Mouse (Mus musculus) adrenal gland, adult (tissue): ENCODE results near the gene Cep104.

Source experiments
- DNase-seq, 2 experiments: peaks; one replicate each; pipeline ENCODE4 v3.0.0; 2022 to 2023; ENCODE audit warnings: low spot score in 1 of 2; ENCODE audit not compliant: inconsistent age in 2 of 2

Cep104 gene

DNA sequence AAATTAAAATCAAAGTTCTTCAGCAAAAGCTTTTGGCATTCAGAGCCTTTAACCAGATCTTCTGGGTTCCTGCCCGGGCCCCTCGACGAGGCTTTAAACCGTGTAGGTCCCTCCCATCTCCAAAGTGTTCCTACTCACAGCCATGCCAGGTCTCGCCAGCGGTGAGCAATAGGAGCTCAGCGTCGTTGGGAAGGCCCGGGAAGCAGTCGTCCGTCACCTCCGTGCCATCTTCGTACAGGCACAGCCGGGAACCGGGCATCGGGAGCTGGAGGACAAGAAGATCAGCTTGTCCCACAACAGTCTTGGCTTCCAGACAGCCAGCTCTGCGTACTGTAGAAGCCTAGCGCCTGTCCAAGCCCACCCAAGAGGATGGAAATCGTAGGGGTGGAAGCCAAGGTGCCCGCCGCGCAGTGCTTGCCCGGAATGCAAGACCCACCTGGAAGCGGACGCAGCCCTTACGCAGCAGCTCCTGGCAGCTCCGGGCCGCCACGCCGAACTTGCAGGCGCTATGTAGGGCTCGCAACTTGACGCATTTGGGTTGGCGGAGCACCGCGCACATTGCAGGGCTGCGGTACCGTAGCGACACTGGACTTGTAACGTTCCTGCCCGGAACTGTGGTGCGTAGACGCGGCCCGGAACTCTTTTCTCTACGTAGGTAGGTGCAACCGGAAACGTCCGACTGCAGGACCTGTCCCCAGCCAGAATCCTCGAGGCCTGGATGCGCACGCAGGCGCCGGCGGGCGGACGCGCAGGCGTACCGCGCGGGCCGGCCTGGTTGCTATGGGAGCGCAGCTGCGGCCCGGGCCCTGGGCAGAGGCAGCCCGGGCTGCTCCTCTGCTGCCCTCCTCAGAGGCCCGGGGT, at the start of gene Cep104, which contains the start of gene Dffb:
Gene Cep104 (plus strand): TSS at position 764 of the 861 bp plus-strand sequence.
Gene Dffb (minus strand): TSS at position 696 of the 861 bp plus-strand sequence.
- DNase-seq: peak; percentile 95 to 98

DNA sequence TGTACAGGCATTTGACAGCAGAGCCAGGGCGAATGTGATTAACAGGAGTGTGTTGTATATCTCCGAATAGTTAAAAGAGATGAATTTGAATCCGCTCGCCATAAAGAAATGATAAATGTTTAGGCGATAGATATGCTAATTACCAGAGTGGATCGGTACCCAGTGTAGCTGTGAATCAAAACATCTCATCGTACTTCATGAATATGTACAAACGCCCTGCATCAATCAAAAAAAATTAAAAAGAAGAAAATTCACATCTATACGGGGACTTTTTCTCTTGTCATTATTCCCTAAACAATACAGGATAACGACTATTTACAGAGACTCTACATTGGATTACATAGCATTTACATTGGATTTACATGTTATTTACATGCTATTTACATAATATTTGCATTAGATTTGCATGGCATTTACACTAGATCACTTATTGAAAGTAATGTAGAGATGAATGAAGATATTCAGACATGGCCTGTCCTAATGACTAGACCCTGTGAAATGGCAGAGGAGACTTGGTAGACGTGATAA, 46.2 kb upstream of the Cep104 start:
- no peak for DNase-seq

DNA sequence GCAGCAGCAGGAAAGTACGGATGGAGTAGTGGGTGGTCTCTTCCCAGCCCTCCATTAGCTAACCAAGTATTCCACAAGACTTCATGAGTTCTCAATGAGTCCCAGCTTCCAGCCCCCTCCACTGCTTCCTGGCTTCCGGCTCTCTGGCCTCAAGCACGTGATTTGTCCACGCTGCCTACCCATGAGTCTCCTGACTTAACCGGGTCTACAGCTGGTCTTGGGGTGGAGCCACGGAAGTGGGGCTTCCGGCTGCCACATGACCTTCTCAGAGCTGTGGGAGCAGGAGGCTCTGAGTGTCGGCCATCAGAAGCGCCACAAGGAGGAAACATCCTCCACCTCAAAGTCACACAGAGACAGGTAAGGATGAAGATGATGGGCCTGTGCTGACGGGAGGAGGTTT, 45.6 kb upstream of the Cep104 start:
- DNase-seq: no peak

DNA sequence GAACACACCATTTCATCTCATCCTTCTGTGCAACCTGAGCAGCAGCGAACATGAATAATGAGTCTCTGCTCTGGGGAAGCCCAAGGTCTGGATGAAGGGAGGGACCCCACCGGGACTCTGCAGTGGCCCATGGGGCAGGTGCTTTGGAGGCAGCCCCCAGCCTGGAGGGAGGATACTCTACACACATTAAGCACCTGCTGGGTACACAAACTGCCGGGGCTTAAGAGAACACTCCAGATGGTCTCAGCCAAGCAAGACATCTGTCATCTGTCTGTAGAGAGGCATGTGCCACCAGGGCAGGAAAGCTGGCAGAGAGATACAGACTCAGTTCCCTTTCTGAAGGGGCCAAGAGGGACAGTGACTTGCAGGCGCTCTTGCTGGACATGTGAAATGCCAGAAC, 45.1 kb upstream of the Cep104 start:
- DNase-seq: no peak

DNA sequence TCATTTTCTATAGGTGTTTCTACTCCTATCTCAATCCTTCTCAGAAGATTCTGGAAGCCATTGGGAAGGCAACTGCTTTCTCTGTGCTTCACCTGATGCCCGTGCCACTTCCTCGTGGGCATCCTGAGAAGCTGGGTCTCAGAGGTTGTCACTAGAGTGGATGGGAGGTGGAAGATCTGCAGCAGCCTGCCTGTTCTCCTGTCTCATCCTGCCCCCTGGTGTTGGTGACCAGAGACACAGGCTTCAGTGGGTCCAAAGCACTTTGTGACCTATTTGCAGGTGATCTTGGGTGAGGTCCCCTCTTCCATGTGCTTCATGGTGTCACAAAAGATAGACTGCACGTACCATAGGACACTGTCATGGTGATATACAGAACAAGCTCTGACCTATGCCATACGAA, 31.8 kb upstream of the Cep104 start:
- peak in 1 of 2 experiments; percentile 66 for DNase-seq

DNA sequence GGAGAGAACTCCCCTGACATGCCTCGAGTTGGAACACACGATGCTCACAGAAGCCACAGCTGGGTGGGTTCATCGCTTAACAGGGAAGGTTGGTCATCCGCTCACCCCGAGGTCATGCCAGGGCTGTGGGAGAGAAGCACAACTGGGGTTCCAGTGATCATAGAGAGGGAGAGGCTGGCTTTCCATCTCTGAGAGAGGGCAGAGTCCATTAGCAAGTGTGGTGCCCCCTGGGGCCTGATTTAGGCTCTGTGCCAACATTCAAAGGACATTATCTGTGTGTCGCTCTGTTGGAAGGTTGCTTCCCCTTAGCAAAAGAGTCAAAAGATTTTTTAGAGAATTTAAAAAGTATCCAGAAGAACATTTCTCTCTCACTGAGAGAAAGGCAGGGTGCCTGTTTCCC, 30.7 kb upstream of the Cep104 start:
- no peak for DNase-seq

DNA sequence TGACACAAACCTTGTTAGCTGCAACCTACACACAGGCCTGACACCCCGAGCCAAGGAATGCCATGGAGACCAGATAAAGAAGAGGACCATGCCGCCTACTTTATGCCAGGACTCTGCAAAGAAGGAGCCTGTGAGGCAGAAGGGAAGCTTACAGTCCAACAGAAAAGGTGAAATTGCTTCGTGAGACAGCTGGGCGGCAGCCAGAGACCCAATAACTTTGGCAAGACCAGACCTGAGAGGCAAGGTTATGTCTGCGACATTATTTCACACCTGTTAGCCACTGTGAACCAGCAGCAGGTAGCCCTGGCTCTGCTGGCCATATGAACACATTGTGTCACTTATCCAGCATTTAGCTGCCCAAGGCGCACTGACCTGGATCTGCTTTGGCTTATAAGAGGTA, 29.3 kb upstream of the Cep104 start:
- DNase-seq: no peak

DNA sequence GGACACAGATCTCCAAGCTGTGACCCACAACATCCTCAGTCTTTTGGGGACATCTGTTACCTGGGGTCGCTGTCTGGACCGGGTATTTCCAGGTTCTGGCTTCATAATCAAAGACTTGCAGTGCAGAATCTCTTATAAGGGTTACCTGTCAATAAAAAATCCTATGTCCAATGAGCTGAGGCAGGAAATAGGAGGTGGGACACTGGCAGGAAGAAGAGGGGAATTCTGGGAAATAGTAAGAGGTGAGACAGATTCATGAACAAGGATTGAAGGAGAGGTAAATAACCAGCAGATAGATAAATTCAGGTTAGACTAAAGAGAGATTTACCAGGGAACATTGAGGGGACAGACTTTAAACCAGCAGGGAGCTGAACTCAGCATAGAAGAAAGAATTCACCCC, 24.6 kb upstream of the Cep104 start:
- no peak for DNase-seq

DNA sequence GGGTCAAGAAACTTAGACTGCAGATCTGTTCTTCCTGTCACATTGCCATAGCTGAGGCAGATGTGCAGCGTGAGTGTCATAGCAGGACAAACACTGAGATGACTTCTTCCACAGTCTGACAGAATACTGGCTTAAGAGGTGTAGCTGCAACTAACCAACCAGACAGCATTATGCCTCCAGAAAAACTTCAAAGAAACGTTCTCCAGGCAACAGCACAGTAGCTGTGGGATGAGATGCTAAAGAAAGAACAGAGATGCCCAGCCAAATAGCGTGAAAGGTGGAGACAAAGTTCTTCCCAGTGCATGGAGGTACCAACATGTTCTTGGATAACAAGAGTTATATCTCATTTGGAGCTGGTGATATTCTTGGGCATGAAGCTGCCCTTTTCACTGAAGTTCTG, 23.8 kb upstream of the Cep104 start:
- no peak for DNase-seq

DNA sequence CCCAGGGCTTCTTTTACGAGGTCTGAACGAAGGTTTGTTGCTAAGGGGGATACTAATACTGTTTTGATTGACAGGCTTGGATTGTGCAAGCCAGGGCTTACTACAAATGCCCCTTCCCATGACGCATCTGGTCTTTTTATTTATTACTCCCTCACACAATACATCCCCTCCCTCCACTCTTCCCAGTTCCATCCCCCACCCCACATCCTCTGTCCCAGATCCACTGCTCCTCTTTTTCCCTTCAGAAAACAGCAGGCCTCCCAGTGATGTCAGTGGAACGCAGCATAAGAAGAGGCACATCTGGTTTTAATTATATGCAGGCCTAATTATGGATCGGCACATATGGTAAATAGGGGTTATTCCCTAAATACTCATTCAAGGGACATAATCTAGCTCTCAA, 23.3 kb upstream of the Cep104 start:
- no peak for DNase-seq

DNA sequence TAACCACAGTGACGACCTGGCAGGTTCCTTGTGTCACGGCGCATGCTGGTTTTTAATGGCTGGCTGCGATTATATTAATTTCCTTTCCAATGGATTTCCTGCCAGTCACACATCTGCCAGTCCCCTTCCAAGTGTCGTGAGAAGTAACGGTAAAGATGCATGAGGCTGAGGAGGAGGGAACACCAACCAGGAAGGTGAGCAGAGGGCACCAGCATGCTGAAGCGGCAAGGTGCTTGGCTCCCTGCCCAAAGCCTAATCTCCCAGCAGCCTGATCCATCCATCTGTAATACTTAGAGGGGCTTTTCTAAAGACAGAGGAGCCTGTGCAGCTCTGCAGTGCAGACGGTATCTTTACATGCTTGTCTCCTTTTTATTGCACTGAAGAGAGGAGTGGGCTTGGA, 19.3 kb upstream of the Cep104 start:
- no peak for DNase-seq

DNA sequence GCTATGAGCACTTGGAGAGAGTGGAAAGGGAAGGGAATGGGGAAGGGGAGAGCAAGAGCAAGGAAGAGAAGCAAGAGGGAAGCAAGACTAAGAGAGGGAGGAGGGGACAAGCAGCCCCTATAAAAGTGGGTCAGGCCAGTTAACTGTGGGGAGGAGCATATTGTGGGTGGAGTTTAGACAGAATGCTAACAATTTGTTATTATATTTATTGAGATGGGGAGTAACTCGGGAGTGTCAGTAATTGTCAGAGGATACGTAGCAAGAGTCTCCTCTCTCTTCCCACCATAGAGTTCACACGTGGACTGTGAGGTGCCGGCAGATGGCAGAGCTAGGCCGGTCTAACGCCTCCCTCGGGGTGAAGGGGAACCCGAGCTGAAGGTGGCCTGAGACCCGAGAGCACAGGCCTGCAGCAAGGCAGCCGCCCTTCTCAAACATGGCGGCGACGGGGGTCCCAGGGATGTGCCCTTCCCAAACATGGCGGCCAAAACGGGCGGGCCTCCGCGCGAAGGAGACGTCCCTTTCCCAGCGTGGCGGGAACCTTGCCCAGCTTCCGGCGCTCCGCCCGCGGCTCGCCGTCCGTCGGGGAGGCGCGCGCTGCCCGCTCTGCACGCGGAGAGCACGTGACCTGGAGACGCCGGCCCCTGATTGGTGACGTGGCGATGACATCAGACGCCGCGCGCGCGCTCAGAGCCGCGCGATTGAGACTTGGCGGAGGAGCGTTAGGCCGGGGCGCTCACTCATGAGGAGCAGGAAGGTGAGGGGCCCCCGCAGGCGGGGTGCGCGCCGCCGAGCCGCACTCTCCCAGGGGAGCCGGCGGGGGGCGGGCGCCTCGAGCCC, 18.2 kb upstream of the Cep104 start, which contains the start of gene A430005L14Rik:
Gene A430005L14Rik (plus strand): TSS at position 669 of the 837 bp plus-strand sequence.
- peak; percentile 98 for DNase-seq

DNA sequence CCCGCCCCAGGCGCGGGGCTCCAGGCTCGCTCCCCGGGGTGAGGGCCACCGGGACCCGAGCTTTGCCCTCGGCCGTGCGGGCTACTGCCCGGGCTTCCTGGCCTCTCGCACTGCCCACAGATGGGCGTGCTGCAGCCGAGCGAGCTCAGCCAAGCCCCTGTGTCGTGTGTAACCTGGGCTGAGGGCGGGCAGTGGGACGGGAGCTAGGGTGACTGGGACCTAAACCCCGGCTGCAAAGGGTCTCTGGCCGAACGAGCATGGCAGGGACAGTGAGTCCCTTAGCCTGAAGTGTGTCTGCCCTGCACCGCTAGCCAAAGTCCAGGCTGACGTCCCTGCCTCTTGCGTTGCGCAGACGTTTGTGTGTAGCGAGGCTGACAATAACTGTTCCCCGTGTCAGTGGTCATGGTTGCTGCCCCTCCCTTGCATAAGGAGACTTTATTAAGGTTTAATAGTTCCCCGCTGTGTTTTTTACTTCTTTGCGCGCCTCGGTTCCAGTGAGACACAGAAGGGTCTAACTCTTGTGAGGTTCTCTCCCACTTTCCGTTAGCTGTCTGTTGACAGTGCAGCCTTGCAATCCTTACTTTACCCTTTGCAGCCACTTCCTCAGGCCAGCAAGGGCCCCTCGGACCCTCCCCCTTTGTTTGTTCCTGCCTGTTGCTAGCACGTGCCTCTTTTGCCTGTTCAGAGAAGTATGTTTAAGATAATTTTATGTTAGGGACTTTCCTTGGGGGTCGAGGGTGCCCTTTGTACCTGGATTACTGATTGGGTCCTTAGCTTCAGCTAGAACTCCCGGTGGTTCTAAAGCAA, 17.3 kb upstream of the Cep104 start:
- DNase-seq: no peak

DNA sequence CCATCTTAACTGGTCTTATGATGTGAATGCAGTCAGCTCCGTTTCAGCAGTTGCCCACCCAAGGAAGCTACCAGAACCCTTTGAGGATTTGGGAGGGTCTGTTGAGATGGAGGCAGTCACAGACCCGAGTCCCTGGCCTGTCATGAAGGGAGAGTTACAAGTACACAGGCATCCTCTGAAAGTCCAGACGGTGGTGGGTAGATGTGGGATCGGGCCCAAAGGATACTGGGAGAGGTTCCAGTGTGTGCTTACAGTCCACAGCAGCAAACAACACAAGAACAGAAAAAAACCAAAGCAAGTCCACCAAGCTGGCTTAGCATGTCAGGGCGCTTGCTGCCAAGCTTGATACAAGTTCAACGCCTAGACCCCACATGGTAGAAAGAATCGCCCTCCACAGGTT, 12.4 kb upstream of the Cep104 start:
- no peak for DNase-seq

DNA sequence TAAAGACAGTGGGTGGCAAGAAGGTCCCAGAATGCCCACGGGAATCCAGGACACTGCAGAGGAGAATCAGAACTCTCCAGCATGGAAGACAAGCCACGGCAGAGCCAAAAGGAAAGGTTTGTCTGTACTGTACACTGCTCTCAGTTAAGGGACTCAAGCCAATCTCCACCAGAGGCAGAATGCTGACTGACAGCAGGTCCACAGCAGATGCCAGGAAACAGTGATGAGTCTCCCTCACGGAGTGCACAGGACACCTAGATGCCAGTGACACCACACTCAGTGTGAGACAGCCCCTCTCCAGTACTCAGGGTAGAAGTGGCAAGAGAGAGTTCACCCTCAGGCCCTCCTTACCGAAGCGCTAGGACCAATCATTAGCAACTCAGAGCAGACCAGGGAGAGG, 8.3 kb upstream of the Cep104 start:
- DNase-seq: no peak

DNA sequence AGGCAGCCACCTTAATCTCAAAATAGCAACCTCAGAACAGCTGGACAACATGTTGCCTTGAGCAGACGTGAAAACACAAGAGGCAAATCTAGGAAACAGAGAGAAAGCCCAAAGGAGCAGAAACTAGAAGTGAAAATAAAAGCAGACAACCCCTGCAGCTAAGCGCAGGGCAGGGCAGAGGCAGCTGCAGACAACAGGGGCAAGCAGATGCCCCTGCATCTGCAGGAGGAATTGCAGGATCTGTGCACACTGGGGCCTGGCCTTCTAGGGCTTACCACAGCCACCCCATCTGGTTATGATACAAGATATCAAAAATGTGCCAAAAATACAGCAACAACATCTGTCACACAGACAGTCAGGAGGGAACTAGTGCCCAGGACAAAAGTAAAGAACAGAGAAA, 7.4 kb upstream of the Cep104 start:
- no peak for DNase-seq

DNA sequence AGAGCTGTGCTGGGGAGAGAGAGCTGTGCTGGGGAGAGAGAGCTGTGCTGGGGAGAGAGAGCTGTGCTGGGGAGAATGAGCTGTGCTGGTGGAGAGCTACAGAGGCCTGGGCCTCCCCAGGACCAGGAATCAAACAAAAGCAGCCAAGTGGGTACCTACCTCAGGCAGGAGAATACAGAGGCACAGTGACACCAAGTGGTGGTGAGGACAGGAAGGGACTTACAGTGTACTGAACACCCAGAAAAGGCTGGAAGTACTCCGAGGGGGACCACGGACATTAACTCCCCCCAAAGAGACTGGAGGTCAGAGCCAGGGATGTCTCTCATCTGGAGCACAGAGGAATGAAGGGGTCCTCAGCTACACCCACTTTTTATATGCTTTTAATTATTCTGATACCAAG, 6.9 kb upstream of the Cep104 start:
- no peak for DNase-seq

DNA sequence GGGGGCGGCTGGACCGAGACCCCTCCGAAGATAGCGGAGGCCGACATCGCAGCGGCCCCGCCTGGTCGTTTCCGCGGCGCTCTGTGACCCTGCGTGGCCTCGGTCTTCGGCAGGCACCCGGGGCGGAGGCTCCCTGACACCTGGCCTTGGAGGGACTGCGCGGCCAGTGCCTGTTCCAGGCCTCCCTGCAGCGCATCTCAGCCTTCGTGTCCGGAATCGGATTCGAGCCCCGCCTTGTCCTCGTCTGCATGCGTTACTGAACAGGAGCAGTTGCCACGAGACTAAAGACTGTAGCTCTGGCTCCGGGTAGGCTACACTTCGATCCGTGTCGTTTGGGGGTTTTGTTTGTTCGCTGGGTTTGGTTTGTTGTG, 283 bp downstream of the Cep104 start:
- no peak for DNase-seq

DNA sequence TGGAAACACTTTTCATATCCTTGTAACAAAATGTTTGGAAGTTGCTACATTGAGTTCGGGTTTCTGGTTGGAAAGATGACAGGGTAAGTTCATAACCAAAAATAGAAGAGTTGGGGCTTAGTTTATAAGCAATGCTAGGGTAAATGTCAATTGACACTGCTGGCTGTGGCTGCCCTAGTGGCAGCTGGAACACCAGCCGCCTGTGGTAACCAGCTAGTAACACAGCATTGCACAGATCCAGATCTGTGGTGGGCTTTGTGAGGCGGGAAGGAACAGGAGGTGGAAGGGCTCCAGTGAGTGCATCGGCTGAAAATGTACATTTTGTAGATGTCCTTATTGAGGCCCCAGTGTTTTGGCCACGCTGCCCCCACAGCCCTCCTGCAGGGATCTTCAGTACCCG, 774 bp downstream of the Cep104 start:
- no peak for DNase-seq

DNA sequence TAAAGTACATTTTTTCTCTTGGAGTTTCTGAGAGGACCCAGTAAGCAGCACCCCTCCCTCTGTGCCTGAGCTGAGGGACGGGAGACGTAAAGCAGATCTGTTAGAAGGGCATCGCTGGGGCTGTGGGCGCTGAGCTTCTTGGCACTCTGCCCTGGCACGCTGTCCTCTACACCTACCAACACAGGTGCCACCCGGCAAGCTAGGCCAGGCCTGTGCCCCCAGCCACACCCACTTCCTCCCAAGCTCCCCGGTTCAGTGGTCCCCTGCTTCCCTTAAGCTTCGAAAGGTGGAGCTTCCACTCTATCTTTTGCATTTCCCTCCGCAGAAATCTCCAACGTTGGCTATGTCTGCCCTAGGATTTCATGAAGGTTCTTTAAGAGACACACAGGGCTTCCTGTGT, 4.2 kb downstream of the Cep104 start:
- no peak for DNase-seq

DNA sequence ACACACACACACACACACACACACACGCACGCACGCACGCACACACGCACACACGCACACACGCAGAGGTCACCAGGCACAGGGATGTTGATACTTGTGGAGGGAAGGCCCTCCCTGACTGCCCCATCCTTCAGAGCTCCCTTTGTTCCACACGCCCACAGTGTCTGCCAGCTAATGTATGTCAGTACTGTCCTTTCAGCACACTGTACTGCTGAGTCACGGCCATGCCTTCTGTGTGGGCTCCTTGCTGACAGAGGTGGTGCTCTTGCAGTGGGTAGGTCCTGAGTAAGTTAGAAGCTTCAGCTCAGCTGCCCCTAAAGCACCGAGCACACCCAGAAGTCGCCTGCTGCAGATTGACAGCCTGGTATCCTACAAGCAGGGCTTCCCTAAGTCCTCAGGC, 5.5 kb downstream of the Cep104 start:
- DNase-seq: no peak
